Mouse (Mus musculus) hindbrain, embryonic 13.5 days (tissue): ENCODE data around the gene Prss50. TPM values are rescaled to one million over a fixed set of nuclear protein-coding genes. Genes with fewer than 3 reads are reported as not detected.
A peak's percentile ranks its signal among the peaks of the same experiment; 100 is the strongest.

Experiments used
- ATAC-seq: fragments of 200-750 bp; cut with Nextera tagmentation; 2 replicates; pipeline ENCODE4 v1.8.0; 2017; ENCODE audit warnings: moderate TSS enrichment; ENCODE audit not compliant: low FRiP score
- H3K27ac ChIP-seq: fragments of 300-500 bp; sonication (generic); 2 replicates; pipeline ENCODE4 v1.5.1; 2015; ENCODE audit warnings: inconsistent platforms, mild to moderate bottlenecking, moderate library complexity
- H3K27me3 ChIP-seq: fragments of 300-500 bp; sonication (generic); 2 replicates; pipeline ENCODE4 v1.6.1; 2015; ENCODE audit warnings: mild to moderate bottlenecking, inconsistent platforms
- H3K36me3 ChIP-seq: fragments of 300-500 bp; sonication (generic); 2 replicates; pipeline ENCODE4 v1.6.1; 2015; ENCODE audit warnings: mild to moderate bottlenecking, inconsistent platforms
- H3K4me1 ChIP-seq: fragments of 300-500 bp; sonication (generic); replicated peaks from 2 replicates; pipeline ENCODE4 v1.6.1; 2015; ENCODE audit warnings: inconsistent platforms
- H3K4me2 ChIP-seq: fragments of 300-500 bp; sonication (generic); 2 replicates; pipeline ENCODE4 v1.6.1; 2015; ENCODE audit warnings: inconsistent platforms, mild to moderate bottlenecking, moderate library complexity
- H3K4me3 ChIP-seq: fragments of 300-500 bp; sonication (generic); 2 replicates; pipeline ENCODE4 v1.5.1; 2015; ENCODE audit warnings: mild to moderate bottlenecking, inconsistent platforms
- H3K9ac ChIP-seq: fragments of 300-500 bp; sonication (generic); 2 replicates; pipeline ENCODE4 v1.6.1; 2015; ENCODE audit warnings: mild to moderate bottlenecking, inconsistent platforms
- H3K9me3 ChIP-seq: fragments of 300-500 bp; sonication (generic); 2 replicates; pipeline ENCODE4 v1.6.1; 2016; ENCODE audit warnings: inconsistent platforms
- WGBS: fragments of 180-500 bp; shearing (Covaris S2); methylation state at CpG from one replicate; pipeline ENCODE4 v1.1.7; 2015; 5-methylcytosine and 5-hydroxymethylcytosine counted together
- polyA plus RNA-seq: library from polyadenylated mRNA; unstranded; fragments of >200 nt; fragmentation: Nextera tagmentation; extraction: Ambion mirVana; gene quantifications from 2 replicates; pipeline ENCODE4 v1.2.1, GENCODE M21; 2015

Gene Prss50
- polyA plus RNA-seq, 1 experiment from 2014 or later: 0.19 TPM

GRCm38 (mm10) chr9:110895507-110895906 is 37.7 kb downstream of the Prss50 start:
- WGBS: 59% methylated on average over 5 of the region's 5 CpGs
- ATAC-seq: no peak

GRCm38 (mm10) chr9:110895994-110896393 is 38.2 kb downstream of the Prss50 start:
- 17% methylated on average over 7 of the region's 7 CpGs for WGBS
- peaks cover 13% of the 10 kb centered on the region; the same call in 1 of the 2 replicates for H3K27me3 ChIP-seq
- H3K9me3 ChIP-seq: no peaks in the 10 kb centered on the region
- H3K4me1 ChIP-seq: peaks cover 11% of the 10 kb centered on the region; the same call in 1 of the 2 replicates
- H3K4me2 ChIP-seq: peak overlapping the region; percentile 21
- no peak overlapping the region for H3K27ac ChIP-seq
- H3K36me3 ChIP-seq: no peaks in the 10 kb centered on the region
- ATAC-seq: peak; percentile 30; the same call in 1 of the 2 replicates
- H3K9ac ChIP-seq: no peak overlapping the region; the same call in 1 of the 2 replicates
- H3K4me3 ChIP-seq: no peak overlapping the region

More at GRCm38 (mm10) chr9:110895507-110895906, 37.7 kb downstream of the Prss50 start:
- Histone ChIP-seq H3K4me3 (no peak overlapping the region), H3K27me3 (peaks cover 17% of the 10 kb centered on the region; the same call in 1 of the 2 replicates), H3K9ac (no peak overlapping the region), H3K4me1 (peaks cover 11% of the 10 kb centered on the region; the same call in 1 of the 2 replicates), H3K36me3 (no peaks in the 10 kb centered on the region), H3K9me3 (no peaks in the 10 kb centered on the region), H3K4me2 (no peak overlapping the region), H3K27ac (no peak overlapping the region)

- Histone ChIP-seq H3K27me3 (peaks cover 11% of the 10 kb centered on the region; the same call in 1 of the 2 replicates), H3K36me3 (no peaks in the 10 kb centered on the region), H3K9me3 (no peaks in the 10 kb centered on the region), H3K9ac (no peak overlapping the region; the same call in 1 of the 2 replicates), H3K4me2 (peak overlapping the region; percentile 21), H3K4me1 (peaks cover 11% of the 10 kb centered on the region; the same call in 1 of the 2 replicates), H3K27ac (no peak overlapping the region), H3K4me3 (no peak overlapping the region)
- 13% methylated on average over 6 of the region's 6 CpGs for WGBS
- 0 out of 2 replicates have a peak, but pooled peaks have one; percentile 4 for ATAC-seq
Observed at GRCm38 (mm10) chr9:110896595-110896994, 38.8 kb downstream of the Prss50 start.

GRCm38 (mm10) chr9:110899451-110900008 is 41.8 kb downstream of the Prss50 start:
- Histone ChIP-seq H3K27ac (no peak overlapping the region), H3K4me2 (no peak overlapping the region), H3K9me3 (no peaks in the 10 kb centered on the region), H3K9ac (no peak overlapping the region), H3K4me3 (no peak overlapping the region), H3K36me3 (no peaks in the 10 kb centered on the region), H3K27me3 (peaks cover 2% of the 10 kb centered on the region; the same call in 1 of the 2 replicates), H3K4me1 (peaks cover 11% of the 10 kb centered on the region; the same call in 1 of the 2 replicates)
- WGBS: 63% methylated on average over 10 of the region's 10 CpGs
- no peak for ATAC-seq

- no peaks in the 10 kb centered on the region for H3K36me3 ChIP-seq
- ATAC-seq: no peak
- WGBS: 84% methylated on average over 6 of the region's 6 CpGs
Observed at GRCm38 (mm10) chr9:110901204-110901603, 43.4 kb downstream of the Prss50 start.

GRCm38 (mm10) chr9:110902271-110902670 is 44.5 kb downstream of the Prss50 start:
- Histone ChIP-seq H3K27me3 (no peaks in the 10 kb centered on the region), H3K4me3 (no peak overlapping the region), H3K9ac (no peak overlapping the region), H3K4me2 (no peak overlapping the region), H3K36me3 (no peaks in the 10 kb centered on the region), H3K4me1 (no peaks in the 10 kb centered on the region), H3K27ac (no peak overlapping the region), H3K9me3 (no peaks in the 10 kb centered on the region)
- ATAC-seq: no peak
- WGBS: 85% methylated on average over 4 of the region's 4 CpGs

More at GRCm38 (mm10) chr9:110901204-110901603, 43.4 kb downstream of the Prss50 start:
- no peaks in the 10 kb centered on the region for H3K27me3 ChIP-seq
- H3K27ac ChIP-seq: no peak overlapping the region
- H3K9me3 ChIP-seq: no peaks in the 10 kb centered on the region
- no peak overlapping the region for H3K9ac ChIP-seq
- no peak overlapping the region for H3K4me3 ChIP-seq
- H3K4me1 ChIP-seq: peaks cover 4% of the 10 kb centered on the region; the same call in 1 of the 2 replicates
- H3K4me2 ChIP-seq: no peak overlapping the region

- Histone ChIP-seq H3K4me1 (no peaks in the 10 kb centered on the region; the same call in 1 of the 2 replicates), H3K4me3 (no peak overlapping the region), H3K4me2 (no peak overlapping the region), H3K27me3 (no peaks in the 10 kb centered on the region), H3K27ac (no peak overlapping the region), H3K36me3 (no peaks in the 10 kb centered on the region), H3K9ac (no peak overlapping the region), H3K9me3 (no peaks in the 10 kb centered on the region)
- WGBS: 95% methylated on average over 11 of the region's 11 CpGs
- no peak for ATAC-seq
Observed at GRCm38 (mm10) chr9:110907201-110907837, 49.6 kb downstream of the Prss50 start.

- no peak for ATAC-seq
- Histone ChIP-seq H3K36me3 (no peaks in the 10 kb centered on the region), H3K4me1 (no peaks in the 10 kb centered on the region; the same call in 1 of the 2 replicates), H3K9me3 (no peaks in the 10 kb centered on the region), H3K4me3 (no peak overlapping the region), H3K4me2 (no peak overlapping the region), H3K27me3 (no peaks in the 10 kb centered on the region), H3K27ac (no peak overlapping the region), H3K9ac (no peak overlapping the region)
- WGBS: 92% methylated on average over 4 of the region's 4 CpGs
Observed at GRCm38 (mm10) chr9:110907838-110908630, 50.3 kb downstream of the Prss50 start.

- H3K4me1 ChIP-seq: no peaks in the 10 kb centered on the region; the same call in 1 of the 2 replicates
- ATAC-seq: no peak
- H3K9me3 ChIP-seq: no peaks in the 10 kb centered on the region
- no peak overlapping the region for H3K27ac ChIP-seq
- WGBS: 95% methylated on average over 3 of the region's 3 CpGs
- H3K27me3 ChIP-seq: no peaks in the 10 kb centered on the region
- H3K36me3 ChIP-seq: no peaks in the 10 kb centered on the region
- no peak overlapping the region for H3K4me2 ChIP-seq
- no peak overlapping the region for H3K4me3 ChIP-seq
- H3K9ac ChIP-seq: no peak overlapping the region
Observed at GRCm38 (mm10) chr9:110908631-110909016, 50.9 kb downstream of the Prss50 start.

- H3K36me3 ChIP-seq: no peaks in the 10 kb centered on the region
- H3K9ac ChIP-seq: no peak overlapping the region
- no peaks in the 10 kb centered on the region; the same call in 1 of the 2 replicates for H3K4me1 ChIP-seq
- no peaks in the 10 kb centered on the region for H3K27me3 ChIP-seq
- ATAC-seq: no peak
- no peak overlapping the region for H3K27ac ChIP-seq
- H3K9me3 ChIP-seq: no peaks in the 10 kb centered on the region
- WGBS: 78% methylated on average over 6 of the region's 6 CpGs
- no peak overlapping the region for H3K4me3 ChIP-seq
- no peak overlapping the region for H3K4me2 ChIP-seq
Observed at GRCm38 (mm10) chr9:110909371-110909967, 51.7 kb downstream of the Prss50 start.
